Mouse (Mus musculus) lung, postnatal 25 days (tissue): ENCODE data around the gene Hoxc11.

ENCODE experiments used
- DNase-seq: peaks from one replicate; pipeline ENCODE4 v3.0.0; 2022; ENCODE audit warnings: low spot score

Gene Hoxc11

DNA sequence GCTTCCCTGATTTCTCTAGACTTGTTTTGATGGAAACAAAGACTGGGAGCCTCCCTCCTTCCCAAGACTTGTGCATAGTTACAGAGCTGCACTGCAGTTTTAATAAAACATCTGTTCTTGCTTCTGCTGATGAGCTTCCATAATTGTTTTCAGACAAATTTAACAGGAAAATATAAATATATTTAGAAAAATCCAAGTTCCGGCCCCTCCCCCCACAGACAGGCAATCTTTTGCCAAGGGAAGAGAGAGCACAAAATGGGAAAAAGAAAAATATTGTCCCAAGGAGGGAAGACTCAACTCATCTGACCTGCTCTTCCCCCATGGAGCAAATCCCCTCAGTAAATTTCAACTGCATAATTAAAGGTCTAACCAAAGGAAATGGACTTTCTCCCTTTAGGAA is 52.1 kb downstream of the Hoxc11 start:
- no peak for DNase-seq
